Mouse (Mus musculus): ENCODE measurements around the gene Ggt5.
"Not testable (repeated sequence)": the region's sequence is repeated elsewhere in the genome, so short reads cannot be mapped to it uniquely, and the experiment has no call there.

Gene Ggt5

GRCm38 (mm10) chr10:75589129-75589528 lies at the start of gene Ggt5:
TSS of gene Ggt5 (plus strand) at chr10:75589340.
- DNase-seq (ENCODE audit: low spot score in 2 of 2): peak; percentile 69 to 73

DNA sequence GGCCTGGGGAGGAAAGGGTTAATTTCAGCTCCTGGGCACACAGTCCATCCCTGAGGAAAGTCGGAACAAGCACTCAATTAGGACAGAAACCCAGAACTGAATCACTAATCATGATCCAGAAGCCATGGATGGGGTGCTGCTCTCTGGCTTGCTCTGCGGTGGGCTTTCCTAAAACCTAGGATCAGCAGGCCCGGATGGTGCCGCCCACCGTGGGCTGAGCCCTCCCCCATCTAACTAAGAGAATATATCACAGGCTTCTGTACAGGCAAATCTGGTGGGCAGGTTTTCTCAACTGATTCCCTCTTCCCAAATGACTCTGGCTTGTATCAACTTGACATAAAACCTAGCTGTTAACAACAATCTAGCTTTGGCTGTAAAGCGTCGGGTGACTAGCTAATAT lies 41.2 kb upstream of the Ggt5 start:
- DNase-seq (ENCODE audit: low spot score in 2 of 2): no peak

DNA sequence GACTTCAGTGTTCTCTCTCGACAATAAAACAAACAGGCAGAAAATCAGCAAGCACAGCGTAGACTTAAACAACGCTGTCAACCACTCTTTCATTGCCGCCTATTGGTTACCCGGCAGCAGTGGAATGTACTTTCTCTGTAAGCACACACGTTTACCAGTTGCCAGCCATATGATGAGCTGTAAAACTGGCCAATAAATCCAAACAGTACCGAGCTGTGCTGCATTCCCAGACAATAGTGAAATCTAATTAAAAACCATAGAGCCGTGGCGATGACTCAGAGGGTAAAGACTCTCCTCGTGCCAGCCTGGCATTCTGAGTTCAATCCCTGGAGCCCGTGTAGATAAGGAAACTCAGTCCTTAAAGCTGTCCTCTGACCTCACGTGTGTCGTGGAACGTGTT lies 40.7 kb upstream of the Ggt5 start:
- no peak for DNase-seq (ENCODE audit: low spot score in 2 of 2)

GRCm38 (mm10) chr10:75549886-75550285 lies 39.3 kb upstream of the Ggt5 start:
- no peak for DNase-seq (ENCODE audit: low spot score in 2 of 2)

GRCm38 (mm10) chr10:75551175-75551574 lies 38.0 kb upstream of the Ggt5 start:
- DNase-seq (ENCODE audit: low spot score in 2 of 2): no peak

GRCm38 (mm10) chr10:75552106-75552505 lies 37.0 kb upstream of the Ggt5 start:
- DNase-seq (ENCODE audit: low spot score in 2 of 2): no peak

- no peak for DNase-seq (ENCODE audit: low spot score in 2 of 2)
These were observed 36.3 kb upstream of the Ggt5 start for GRCm38 (mm10) chr10:75552701-75553450.

GRCm38 (mm10) chr10:75554090-75554489 lies 35.0 kb upstream of the Ggt5 start:
- DNase-seq (ENCODE audit: low spot score in 2 of 2): no peak

GRCm38 (mm10) chr10:75555557-75555956 lies 33.6 kb upstream of the Ggt5 start:
- no peak for DNase-seq (ENCODE audit: low spot score in 2 of 2)

- DNase-seq (ENCODE audit: low spot score in 2 of 2): peak; percentile 48 to 59
These were observed 33.1 kb upstream of the Ggt5 start for GRCm38 (mm10) chr10:75556026-75556425.

DNA sequence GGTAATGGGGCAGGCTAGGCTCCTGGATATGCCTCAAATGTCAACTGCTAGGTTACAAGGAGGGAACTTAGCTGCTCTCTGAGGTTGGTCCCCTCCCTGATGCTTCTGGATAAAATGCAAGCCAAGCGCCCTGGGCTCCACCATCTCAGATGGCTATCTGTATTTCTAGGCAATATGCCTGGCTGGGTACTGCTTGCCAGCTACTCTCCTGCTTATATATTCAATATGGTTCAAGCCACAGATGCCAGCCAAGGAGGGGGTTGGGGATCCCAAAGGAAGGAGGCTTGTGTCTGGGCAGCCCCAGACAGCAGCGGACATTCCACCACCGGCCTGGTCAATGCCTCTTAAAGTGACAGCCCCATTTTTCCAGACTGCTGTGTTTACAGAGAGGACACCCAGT lies 30.6 kb upstream of the Ggt5 start:
- DNase-seq (ENCODE audit: low spot score in 2 of 2): peak in 1 of 2 experiments; percentile 56

GRCm38 (mm10) chr10:75559041-75559675 lies 30.0 kb upstream of the Ggt5 start:
- no peak for DNase-seq (ENCODE audit: low spot score in 2 of 2)

DNA sequence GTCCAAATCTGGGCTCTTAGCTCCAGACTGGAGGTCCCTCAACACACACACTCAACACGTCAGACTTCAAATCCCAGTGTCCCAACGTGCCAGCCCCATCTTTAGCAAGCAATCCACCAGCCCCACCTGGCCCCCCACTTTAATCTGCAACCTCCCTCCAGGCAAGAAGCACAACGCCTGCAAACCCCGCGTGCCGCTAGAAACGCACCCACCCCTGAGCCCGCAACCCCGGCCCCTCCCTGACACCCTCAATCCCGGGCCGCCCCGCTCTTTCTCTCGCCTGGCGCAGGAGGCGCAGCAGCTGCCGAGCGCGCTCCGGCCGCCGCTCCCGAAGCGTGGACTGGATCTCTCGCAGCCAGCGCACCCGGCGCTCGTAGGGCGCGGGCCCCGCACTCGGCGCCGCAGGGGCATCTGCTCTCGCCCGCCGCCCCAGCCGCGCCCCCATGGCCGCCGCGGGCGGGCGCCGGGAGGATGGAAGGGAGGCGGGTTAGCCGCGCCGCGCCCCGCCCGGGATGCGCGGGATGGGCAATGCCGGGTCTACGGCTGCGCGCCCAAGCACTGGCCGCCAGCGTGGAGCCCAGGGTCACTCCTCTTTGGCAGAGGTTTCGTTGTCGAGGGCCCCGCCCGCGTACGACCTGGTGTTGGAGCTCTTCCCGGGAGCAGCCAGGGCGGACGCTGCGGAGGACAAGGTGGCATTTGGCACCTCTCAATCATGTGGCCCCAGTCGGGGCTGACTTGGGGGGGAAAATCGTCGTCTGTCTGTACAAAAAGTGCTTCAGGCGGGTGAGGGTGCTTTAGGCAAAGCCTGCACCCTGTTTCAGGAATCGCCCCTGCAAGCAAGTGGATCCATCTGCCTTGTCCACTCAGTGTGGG lies 29.2 kb upstream of the Ggt5 start, which contains the start of gene Lrrc75b:
Gene Lrrc75b (minus strand): TSS at position 655 of the 873 bp plus-strand sequence.
- peak; percentile 52 to 62 for DNase-seq (ENCODE audit: low spot score in 2 of 2)

GRCm38 (mm10) chr10:75560549-75560899 lies 28.6 kb upstream of the Ggt5 start:
- DNase-seq (ENCODE audit: low spot score in 2 of 2): no peak

DNA sequence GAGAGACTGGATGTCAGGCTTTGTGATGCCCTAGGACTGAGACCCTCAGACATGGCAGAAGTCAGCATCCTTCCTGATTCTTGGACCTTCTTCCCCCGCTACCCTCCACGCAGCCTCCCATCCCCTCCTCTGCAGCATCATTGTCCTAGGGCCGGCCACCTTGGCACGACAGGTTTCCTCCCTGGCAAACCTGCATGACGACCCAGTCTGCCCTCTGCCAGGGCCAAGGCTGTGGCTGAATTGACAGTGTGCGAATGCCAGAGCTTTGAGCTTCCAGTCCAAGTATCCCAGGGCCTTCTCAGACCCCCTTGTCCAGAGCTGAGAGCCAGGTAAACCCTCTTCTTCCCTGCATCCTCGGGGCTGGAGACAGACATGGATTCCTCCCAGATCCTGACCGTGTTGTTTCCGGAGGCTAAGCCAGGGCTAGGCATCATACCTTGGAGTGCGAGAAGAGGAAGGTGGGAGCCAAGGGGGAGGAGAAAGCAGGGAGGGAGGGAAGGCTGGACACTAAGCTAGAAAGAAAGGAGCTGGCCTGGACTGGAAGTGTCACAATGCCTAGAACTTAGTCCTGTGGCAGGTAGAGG lies 28.0 kb upstream of the Ggt5 start, which contains the start of gene Ggt1:
Gene Ggt1 (plus strand): TSS at position 534 of the 584 bp plus-strand sequence.
- DNase-seq (ENCODE audit: low spot score in 2 of 2): no peak

GRCm38 (mm10) chr10:75562596-75562995 lies 26.5 kb upstream of the Ggt5 start:
- DNase-seq (ENCODE audit: low spot score in 2 of 2): no peak

- DNase-seq (ENCODE audit: low spot score in 2 of 2): no peak
These were observed 24.4 kb upstream of the Ggt5 start for GRCm38 (mm10) chr10:75564687-75565265.

- DNase-seq (ENCODE audit: low spot score in 2 of 2): peak in 1 of 2 experiments; percentile 53
These were observed 23.7 kb upstream of the Ggt5 start for GRCm38 (mm10) chr10:75565436-75565835.

DNA sequence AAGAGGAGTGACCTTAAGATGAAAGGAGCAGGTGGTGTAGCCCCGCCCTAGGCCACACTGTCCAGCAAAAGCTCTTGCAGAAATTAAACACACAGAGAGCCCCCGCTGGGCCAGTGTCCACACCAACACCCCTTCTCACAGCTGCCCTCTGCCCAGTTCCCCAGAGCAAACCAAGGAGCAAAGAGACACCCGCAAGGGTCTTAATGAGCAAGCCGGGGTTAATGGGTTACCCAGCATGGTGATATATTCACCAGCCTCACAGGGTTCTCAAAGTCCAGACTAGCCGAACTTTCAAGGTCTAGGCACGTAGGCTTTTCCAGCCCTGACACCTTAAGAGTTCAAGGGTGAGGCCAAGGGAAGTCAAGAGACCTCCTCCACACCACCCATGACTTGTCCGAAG lies 23.2 kb upstream of the Ggt5 start:
- peak in 1 of 2 experiments; percentile 40 for DNase-seq (ENCODE audit: low spot score in 2 of 2)

GRCm38 (mm10) chr10:75566321-75566720 lies 22.8 kb upstream of the Ggt5 start:
- peak in 1 of 2 experiments; percentile 43 for DNase-seq (ENCODE audit: low spot score in 2 of 2)

DNA sequence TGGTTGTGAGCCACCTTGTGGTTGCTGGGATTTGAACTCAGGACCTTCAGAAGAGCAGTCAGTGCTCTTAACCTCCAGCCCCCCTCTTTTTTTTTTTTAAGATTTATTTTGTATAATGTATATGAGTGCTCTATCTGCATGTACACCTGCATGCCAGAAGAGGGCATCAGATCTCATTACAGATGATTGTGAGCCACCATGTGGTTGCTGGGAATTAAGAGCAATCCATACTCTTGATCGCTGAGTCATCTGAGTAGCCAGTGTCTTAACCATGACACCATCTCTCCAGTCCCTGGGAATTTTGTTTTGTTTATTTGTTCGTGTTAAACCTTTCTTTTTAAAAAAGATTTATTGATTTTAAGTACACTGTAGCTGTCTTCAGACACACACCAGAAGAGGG lies 22.4 kb upstream of the Ggt5 start:
- DNase-seq (ENCODE audit: low spot score in 2 of 2): not testable (repeated sequence)

All from urinary bladder, postnatal 4 days (tissue).